Mouse (Mus musculus): ENCODE measurements around the gene Ecd. TPM values are rescaled to one million over a fixed set of nuclear protein-coding genes. Genes with fewer than 3 reads are reported as not detected.

Ecd gene
- polyA plus RNA-seq, 1 experiment: 67.2 TPM

DNA sequence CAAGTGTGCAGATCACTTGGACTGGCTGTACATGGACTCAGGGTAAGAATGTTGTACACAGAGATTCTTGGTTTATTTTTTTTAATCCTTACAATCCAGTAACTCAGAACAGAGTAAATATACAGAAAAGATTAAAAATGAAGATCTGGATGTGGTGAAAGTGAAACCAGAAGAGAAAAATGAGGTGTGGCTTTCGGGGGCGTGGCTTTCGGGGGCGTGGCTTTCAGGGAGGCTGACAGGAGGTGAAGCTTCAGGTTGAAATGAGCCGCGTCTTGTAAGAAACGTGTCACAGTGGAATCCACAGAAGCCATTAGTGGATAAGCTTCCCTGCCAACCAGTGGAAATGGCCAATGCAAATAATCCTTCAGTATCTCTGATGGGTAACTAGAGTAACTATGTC, 7.1 kb downstream of the Ecd start:
- H3K4me1 ChIP-seq (ENCODE audit: control insufficient read depth, insufficient read depth, low read length): no peaks in the 10 kb centered on the region
- TF ChIP-seq EP300 (IDR thresholded peaks at IDR 0.05; ENCODE audit: insufficient read depth, low read depth, low read length): no peak
- no peak for TF ChIP-seq CTCF (IDR thresholded peaks at IDR 0.05; ENCODE audit: low read depth, low read length)
- TF ChIP-seq POLR2A (IDR thresholded peaks at IDR 0.05; ENCODE audit: insufficient read depth, low read length): no peak
- H3K27me3 ChIP-seq (ENCODE audit: control insufficient read depth, insufficient read depth, low read length, poor library complexity, severe bottlenecking): no peaks in the 10 kb centered on the region
- no peak overlapping the region for H3K9ac ChIP-seq (ENCODE audit: low read depth, poor library complexity, severe bottlenecking)
- peaks cover 28% of the 10 kb centered on the region for H3K36me3 ChIP-seq (ENCODE audit: control insufficient read depth, insufficient read depth, low read length, poor library complexity, severe bottlenecking)
- no peak overlapping the region for H3K4me3 ChIP-seq (ENCODE audit: low read depth, low read length)
- no peak overlapping the region for H3K27ac ChIP-seq (ENCODE audit: insufficient read depth, low read length)
- H3K9me3 ChIP-seq (replicated peaks; ENCODE audit: control insufficient read depth, insufficient read depth, low read length, poor library complexity, severe bottlenecking): peaks cover 16% of the 10 kb centered on the region

DNA sequence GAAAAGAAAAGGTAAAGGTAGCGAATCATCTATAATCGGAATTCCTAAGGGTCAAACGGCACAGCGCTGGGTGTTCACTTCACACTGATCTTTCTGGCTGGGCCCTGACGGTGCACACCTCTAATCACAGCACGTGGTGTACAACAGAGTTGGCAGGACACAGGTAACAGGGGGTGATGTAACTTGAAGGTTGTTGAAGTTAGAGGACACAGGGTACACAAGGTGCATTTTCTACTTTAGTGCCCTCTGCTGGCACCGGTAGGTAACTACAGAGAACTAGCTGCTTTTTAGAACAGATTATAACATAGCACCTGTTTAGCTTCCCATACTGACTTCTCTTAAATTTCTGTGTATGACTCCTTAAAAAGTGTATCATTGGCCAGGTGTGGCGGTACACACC, 7.8 kb downstream of the Ecd start:
- Histone ChIP-seq H3K9me3 (replicated peaks; ENCODE audit: control insufficient read depth, insufficient read depth, low read length, poor library complexity, severe bottlenecking) (peaks cover 16% of the 10 kb centered on the region), H3K4me3 (ENCODE audit: low read depth, low read length) (no peak overlapping the region), H3K27ac (ENCODE audit: insufficient read depth, low read length) (no peak overlapping the region), H3K9ac (ENCODE audit: low read depth, poor library complexity, severe bottlenecking) (no peak overlapping the region), H3K27me3 (ENCODE audit: control insufficient read depth, insufficient read depth, low read length, poor library complexity, severe bottlenecking) (no peaks in the 10 kb centered on the region), H3K4me1 (ENCODE audit: control insufficient read depth, insufficient read depth, low read length) (no peaks in the 10 kb centered on the region), H3K36me3 (ENCODE audit: control insufficient read depth, insufficient read depth, low read length, poor library complexity, severe bottlenecking) (peaks cover 28% of the 10 kb centered on the region)
- TF ChIP-seq POLR2A (IDR thresholded peaks at IDR 0.05; ENCODE audit: insufficient read depth, low read length) (no peak), CTCF (IDR thresholded peaks at IDR 0.05; ENCODE audit: low read depth, low read length) (peak; percentile 19)

DNA sequence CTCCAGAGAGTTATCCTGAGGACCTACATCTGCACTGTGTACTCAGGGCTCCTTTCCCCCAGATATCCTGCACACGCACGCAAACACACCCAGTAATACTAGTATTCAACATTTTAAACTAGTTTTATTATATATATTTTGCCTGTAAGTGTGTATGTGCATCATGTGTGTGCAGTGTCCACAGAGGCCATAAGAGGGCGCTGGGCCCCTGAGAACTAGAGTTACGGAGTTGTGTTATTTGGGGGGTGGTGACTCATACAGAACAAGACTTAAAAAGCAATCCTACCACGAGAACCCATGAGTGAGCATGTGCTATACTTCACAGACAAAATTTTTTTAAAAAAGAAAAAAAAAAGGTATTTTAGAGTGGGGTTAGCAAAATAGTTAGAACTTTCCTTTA, 8.5 kb downstream of the Ecd start:
- Histone ChIP-seq H3K27ac (ENCODE audit: insufficient read depth, low read length) (no peak overlapping the region), H3K27me3 (ENCODE audit: control insufficient read depth, insufficient read depth, low read length, poor library complexity, severe bottlenecking) (no peaks in the 10 kb centered on the region), H3K4me3 (ENCODE audit: low read depth, low read length) (no peak overlapping the region), H3K9ac (ENCODE audit: low read depth, poor library complexity, severe bottlenecking) (no peak overlapping the region), H3K4me1 (ENCODE audit: control insufficient read depth, insufficient read depth, low read length) (no peaks in the 10 kb centered on the region), H3K9me3 (replicated peaks; ENCODE audit: control insufficient read depth, insufficient read depth, low read length, poor library complexity, severe bottlenecking) (peaks cover 10% of the 10 kb centered on the region), H3K36me3 (ENCODE audit: control insufficient read depth, insufficient read depth, low read length, poor library complexity, severe bottlenecking) (peaks cover 24% of the 10 kb centered on the region)
- TF ChIP-seq POLR2A (IDR thresholded peaks at IDR 0.05; ENCODE audit: insufficient read depth, low read length) (no peak), CTCF (IDR thresholded peaks at IDR 0.05; ENCODE audit: low read depth, low read length) (no peak), EP300 (IDR thresholded peaks at IDR 0.05; ENCODE audit: insufficient read depth, low read depth, low read length) (no peak)

DNA sequence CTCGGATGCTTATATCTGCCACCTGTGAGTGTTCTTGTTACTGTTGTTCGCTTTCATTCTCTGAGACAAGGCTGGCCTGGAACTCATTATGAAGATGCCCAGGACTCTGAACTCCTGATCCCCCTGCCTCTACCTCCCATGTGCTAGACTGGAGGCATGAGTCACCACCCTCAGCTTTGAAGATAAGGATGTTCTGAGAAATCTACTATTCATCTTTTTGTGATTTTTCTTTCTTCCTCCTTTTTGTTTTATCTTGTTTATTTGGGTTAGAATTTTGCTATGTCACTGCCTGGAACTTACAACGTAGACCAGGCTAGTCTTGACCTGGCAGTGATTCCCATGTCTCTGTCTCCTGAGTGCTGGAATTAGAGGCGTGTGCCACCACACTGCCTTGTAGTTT, 16.6 kb downstream of the Ecd start:
- H3K4me3 ChIP-seq (ENCODE audit: low read depth, low read length): no peak overlapping the region
- no peak for TF ChIP-seq EP300 (IDR thresholded peaks at IDR 0.05; ENCODE audit: insufficient read depth, low read depth, low read length)
- TF ChIP-seq POLR2A (IDR thresholded peaks at IDR 0.05; ENCODE audit: insufficient read depth, low read length): no peak
- TF ChIP-seq CTCF (IDR thresholded peaks at IDR 0.05; ENCODE audit: low read depth, low read length): no peak
- H3K27me3 ChIP-seq (ENCODE audit: control insufficient read depth, insufficient read depth, low read length, poor library complexity, severe bottlenecking): no peaks in the 10 kb centered on the region
- no peaks in the 10 kb centered on the region for H3K9me3 ChIP-seq (replicated peaks; ENCODE audit: control insufficient read depth, insufficient read depth, low read length, poor library complexity, severe bottlenecking)
- H3K27ac ChIP-seq (ENCODE audit: insufficient read depth, low read length): no peak overlapping the region
- no peak overlapping the region for H3K9ac ChIP-seq (ENCODE audit: low read depth, poor library complexity, severe bottlenecking)
- H3K36me3 ChIP-seq (ENCODE audit: control insufficient read depth, insufficient read depth, low read length, poor library complexity, severe bottlenecking): peaks cover 14% of the 10 kb centered on the region
- no peaks in the 10 kb centered on the region for H3K4me1 ChIP-seq (ENCODE audit: control insufficient read depth, insufficient read depth, low read length)

DNA sequence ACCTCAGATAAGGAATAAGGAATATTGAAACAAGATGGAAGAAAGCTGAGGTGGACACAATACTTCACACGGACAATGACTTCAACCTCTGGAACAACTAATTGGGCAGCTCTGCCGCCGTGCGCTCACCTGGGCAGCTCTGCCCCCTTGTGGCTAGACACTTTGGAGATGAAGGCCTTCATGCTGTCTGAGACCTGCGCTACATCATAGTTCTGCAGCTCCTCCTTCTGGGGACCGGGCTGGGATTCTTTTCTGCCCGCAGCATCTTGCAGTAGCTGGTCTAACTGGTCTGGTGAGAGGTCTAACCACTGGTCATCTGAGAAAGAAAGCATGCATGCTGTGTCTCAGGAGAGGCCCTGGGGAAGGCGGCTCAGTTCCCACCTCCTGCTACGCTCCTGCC, 19.4 kb downstream of the Ecd start:
- TF ChIP-seq EP300 (IDR thresholded peaks at IDR 0.05; ENCODE audit: insufficient read depth, low read depth, low read length) (0 out of 2 replicates have a peak, but pooled peaks have one; percentile 25), POLR2A (IDR thresholded peaks at IDR 0.05; ENCODE audit: insufficient read depth, low read length) (no peak), CTCF (IDR thresholded peaks at IDR 0.05; ENCODE audit: low read depth, low read length) (peak; percentile 97)

DNA sequence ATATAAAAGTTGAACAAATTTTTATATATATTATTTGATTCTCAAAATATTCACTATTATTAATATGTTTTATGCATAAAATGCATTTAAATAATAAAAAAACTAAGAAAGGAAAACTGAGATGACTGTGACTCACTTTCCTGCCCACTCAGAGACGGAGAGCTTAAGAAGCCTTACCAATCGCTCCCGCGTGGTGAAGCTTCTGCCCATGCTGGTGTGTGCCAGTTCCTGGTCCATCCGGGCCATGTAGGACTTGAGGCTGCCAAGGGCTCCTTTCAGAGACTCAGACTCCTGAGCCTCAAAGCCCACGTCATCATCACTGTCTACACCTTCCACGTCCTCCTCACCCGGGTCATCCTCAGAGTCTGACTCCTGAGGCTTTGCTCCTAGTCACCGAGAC, 23.7 kb downstream of the Ecd start:
- Histone ChIP-seq H3K9me3 (replicated peaks; ENCODE audit: control insufficient read depth, insufficient read depth, low read length, poor library complexity, severe bottlenecking) (no peaks in the 10 kb centered on the region), H3K27ac (ENCODE audit: insufficient read depth, low read length) (no peak overlapping the region), H3K4me1 (ENCODE audit: control insufficient read depth, insufficient read depth, low read length) (no peaks in the 10 kb centered on the region), H3K36me3 (ENCODE audit: control insufficient read depth, insufficient read depth, low read length, poor library complexity, severe bottlenecking) (peaks cover 13% of the 10 kb centered on the region), H3K4me3 (ENCODE audit: low read depth, low read length) (no peak overlapping the region), H3K27me3 (ENCODE audit: control insufficient read depth, insufficient read depth, low read length, poor library complexity, severe bottlenecking) (no peaks in the 10 kb centered on the region), H3K9ac (ENCODE audit: low read depth, poor library complexity, severe bottlenecking) (no peak overlapping the region)
- no peak for TF ChIP-seq CTCF (IDR thresholded peaks at IDR 0.05; ENCODE audit: low read depth, low read length)
- no peak for TF ChIP-seq EP300 (IDR thresholded peaks at IDR 0.05; ENCODE audit: insufficient read depth, low read depth, low read length)
- no peak for TF ChIP-seq POLR2A (IDR thresholded peaks at IDR 0.05; ENCODE audit: insufficient read depth, low read length)

More for the DNA sequence above, 19.4 kb downstream of the Ecd start:
- Histone ChIP-seq H3K27ac (ENCODE audit: insufficient read depth, low read length) (no peak overlapping the region), H3K36me3 (ENCODE audit: control insufficient read depth, insufficient read depth, low read length, poor library complexity, severe bottlenecking) (peaks cover 12% of the 10 kb centered on the region), H3K4me1 (ENCODE audit: control insufficient read depth, insufficient read depth, low read length) (no peaks in the 10 kb centered on the region), H3K9me3 (replicated peaks; ENCODE audit: control insufficient read depth, insufficient read depth, low read length, poor library complexity, severe bottlenecking) (no peaks in the 10 kb centered on the region), H3K4me3 (ENCODE audit: low read depth, low read length) (0 out of 2 replicates have a peak overlapping the region, but pooled peaks have one; percentile 3), H3K27me3 (ENCODE audit: control insufficient read depth, insufficient read depth, low read length, poor library complexity, severe bottlenecking) (no peaks in the 10 kb centered on the region), H3K9ac (ENCODE audit: low read depth, poor library complexity, severe bottlenecking) (no peak overlapping the region)

Measured in ES-Bruce4 (cell line).